Mouse (Mus musculus) embryonic facial prominence, embryonic 14.5 days (tissue): Measurements from ENCODE around the gene Por. TPM values are rescaled to one million over a fixed set of nuclear protein-coding genes. Genes with fewer than 3 reads are reported as not detected.
A peak's percentile ranks its signal among the peaks of the same experiment; 100 is the strongest.

ENCODE experiments used
- ATAC-seq: fragments of 200-750 bp; cut with Nextera tagmentation; 2 replicates; pipeline ENCODE4 v1.8.0; 2017; ENCODE audit warnings: low read depth, moderate number of reproducible peaks, moderate TSS enrichment
- DNase-seq: peaks from one replicate; pipeline ENCODE4 v3.0.0-alpha.2; 2015; ENCODE audit warnings: low spot score
- H3K27ac ChIP-seq: fragments of 300-500 bp; sonication (generic); replicated peaks from 2 replicates; pipeline ENCODE4 v1.5.1; 2014; ENCODE audit warnings: low read depth, mild to moderate bottlenecking, low read length, moderate library complexity
- H3K27me3 ChIP-seq: fragments of 300-500 bp; sonication (generic); replicated peaks from 2 replicates; pipeline ENCODE4 v1.6.1; 2014; ENCODE audit warnings: low read length; ENCODE audit not compliant: control insufficient read depth, insufficient read depth
- H3K36me3 ChIP-seq: fragments of 300-500 bp; sonication (generic); 2 replicates; pipeline ENCODE4 v1.6.1; 2014; ENCODE audit warnings: low read length, mixed read lengths; ENCODE audit not compliant: control insufficient read depth, insufficient read depth
- H3K4me1 ChIP-seq: fragments of 300-500 bp; sonication (generic); 2 replicates; pipeline ENCODE4 v1.6.1; 2014; ENCODE audit warnings: antibody characterized with exemption, low read length; ENCODE audit not compliant: control insufficient read depth, insufficient read depth
- H3K4me2 ChIP-seq: fragments of 300-500 bp; sonication (generic); 2 replicates; pipeline ENCODE4 v1.6.1; 2014; ENCODE audit warnings: low read depth, mild to moderate bottlenecking, low read length, moderate library complexity, mixed read lengths
- H3K4me3 ChIP-seq: fragments of 300-500 bp; sonication (generic); 2 replicates; pipeline ENCODE4 v1.5.1; 2014; ENCODE audit warnings: low read depth, mild to moderate bottlenecking, low read length
- H3K9ac ChIP-seq: fragments of 300-500 bp; sonication (generic); 2 replicates; pipeline ENCODE4 v1.6.1; 2014; ENCODE audit warnings: low read depth, mild to moderate bottlenecking, low read length, moderate library complexity, mixed read lengths
- H3K9me3 ChIP-seq: fragments of 300-500 bp; sonication (generic); 2 replicates; pipeline ENCODE4 v1.6.1; 2016; ENCODE audit warnings: low read length; ENCODE audit not compliant: control insufficient read depth
- WGBS: fragments of 180-500 bp; shearing (Covaris S2); extraction: QIAGEN DNeasy Blood & Tissue Kit; methylation state at CpG from one replicate; pipeline ENCODE4 v1.1.7; 2014; 5-methylcytosine and 5-hydroxymethylcytosine counted together
- polyA plus RNA-seq: library from polyadenylated mRNA; unstranded; fragments of >200 nt; fragmentation: Nextera tagmentation; extraction: Ambion mirVana; gene quantifications from 2 replicates; pipeline ENCODE4 v1.2.1, GENCODE M21; 2014

The Por gene
- polyA plus RNA-seq, 1 experiment from 2014 or later = 61.8 TPM

- Histone ChIP-seq H3K9ac (no peak overlapping the region), H3K36me3 (peaks cover 25% of the 10 kb centered on the region), H3K4me1 (peaks cover 25% of the 10 kb centered on the region), H3K27ac (no peak overlapping the region), H3K4me3 (no peak overlapping the region), H3K9me3 (no peaks in the 10 kb centered on the region), H3K4me2 (no peak overlapping the region), H3K27me3 (no peaks in the 10 kb centered on the region)
- ATAC-seq = no peak
- 89% methylated on average over 8 of the region's 8 CpGs for WGBS
- no peak for DNase-seq
Observed at GRCm38 (mm10) chr5:135721076-135721475, 51.2 kb downstream of the Por start.

- Histone ChIP-seq H3K4me1 (peaks cover 27% of the 10 kb centered on the region), H3K9ac (no peak overlapping the region), H3K9me3 (no peaks in the 10 kb centered on the region), H3K36me3 (peaks cover 16% of the 10 kb centered on the region), H3K4me2 (no peak overlapping the region), H3K27me3 (no peaks in the 10 kb centered on the region), H3K27ac (no peak overlapping the region), H3K4me3 (no peak overlapping the region)
- ATAC-seq = no peak
- WGBS = 65% methylated on average over 11 of the region's 11 CpGs
- DNase-seq = peak; percentile 65
Observed at GRCm38 (mm10) chr5:135722121-135722520, 52.3 kb downstream of the Por start.

- peaks cover 9% of the 10 kb centered on the region; the same call in 1 of the 2 replicates for H3K36me3 ChIP-seq
- no peaks in the 10 kb centered on the region for H3K27me3 ChIP-seq
- no peak for ATAC-seq
- no peak for DNase-seq
- H3K4me3 ChIP-seq = no peak overlapping the region
- no peak overlapping the region for H3K27ac ChIP-seq
- no peaks in the 10 kb centered on the region for H3K9me3 ChIP-seq
- no peak overlapping the region for H3K9ac ChIP-seq
- WGBS = 59% methylated on average over 3 of the region's 3 CpGs
- H3K4me1 ChIP-seq = peaks cover 27% of the 10 kb centered on the region
- no peak overlapping the region for H3K4me2 ChIP-seq
Observed at GRCm38 (mm10) chr5:135723165-135723751, 53.4 kb downstream of the Por start.

- Histone ChIP-seq H3K9ac (no peak overlapping the region), H3K27me3 (no peaks in the 10 kb centered on the region), H3K4me2 (peak overlapping the region; percentile 45), H3K4me1 (peaks cover 27% of the 10 kb centered on the region), H3K4me3 (no peak overlapping the region), H3K36me3 (peaks cover 9% of the 10 kb centered on the region; the same call in 1 of the 2 replicates), H3K27ac (peak overlapping the region; percentile 61), H3K9me3 (no peaks in the 10 kb centered on the region)
- DNase-seq = peak; percentile 58
- ATAC-seq = peak; percentile 70
- WGBS = 13% methylated on average over 9 of the region's 9 CpGs
Observed at GRCm38 (mm10) chr5:135724536-135725322, 54.9 kb downstream of the Por start.

- 7% methylated on average over 8 of the region's 8 CpGs for WGBS
- Histone ChIP-seq H3K27ac (peak overlapping the region; percentile 61), H3K4me2 (peak overlapping the region; percentile 45), H3K9ac (no peak overlapping the region), H3K36me3 (peaks cover 16% of the 10 kb centered on the region; the same call in 1 of the 2 replicates), H3K4me3 (no peak overlapping the region; the same call in 1 of the 2 replicates), H3K27me3 (no peaks in the 10 kb centered on the region), H3K9me3 (no peaks in the 10 kb centered on the region), H3K4me1 (peaks cover 27% of the 10 kb centered on the region)
- ATAC-seq (peak; percentile 84), DNase-seq (peak; percentile 87)
Observed at GRCm38 (mm10) chr5:135725391-135725841, 55.6 kb downstream of the Por start.

- Histone ChIP-seq H3K27me3 (no peaks in the 10 kb centered on the region), H3K4me1 (peaks cover 27% of the 10 kb centered on the region), H3K9ac (no peak overlapping the region), H3K36me3 (peaks cover 22% of the 10 kb centered on the region), H3K4me2 (peak overlapping the region; percentile 45), H3K27ac (peak overlapping the region; percentile 61), H3K9me3 (no peaks in the 10 kb centered on the region), H3K4me3 (no peak overlapping the region; the same call in 1 of the 2 replicates)
- WGBS = 28% methylated on average over 6 of the region's 6 CpGs
- ATAC-seq (no peak), DNase-seq (no peak)
Observed at GRCm38 (mm10) chr5:135725991-135726390, 56.2 kb downstream of the Por start.

DNA sequence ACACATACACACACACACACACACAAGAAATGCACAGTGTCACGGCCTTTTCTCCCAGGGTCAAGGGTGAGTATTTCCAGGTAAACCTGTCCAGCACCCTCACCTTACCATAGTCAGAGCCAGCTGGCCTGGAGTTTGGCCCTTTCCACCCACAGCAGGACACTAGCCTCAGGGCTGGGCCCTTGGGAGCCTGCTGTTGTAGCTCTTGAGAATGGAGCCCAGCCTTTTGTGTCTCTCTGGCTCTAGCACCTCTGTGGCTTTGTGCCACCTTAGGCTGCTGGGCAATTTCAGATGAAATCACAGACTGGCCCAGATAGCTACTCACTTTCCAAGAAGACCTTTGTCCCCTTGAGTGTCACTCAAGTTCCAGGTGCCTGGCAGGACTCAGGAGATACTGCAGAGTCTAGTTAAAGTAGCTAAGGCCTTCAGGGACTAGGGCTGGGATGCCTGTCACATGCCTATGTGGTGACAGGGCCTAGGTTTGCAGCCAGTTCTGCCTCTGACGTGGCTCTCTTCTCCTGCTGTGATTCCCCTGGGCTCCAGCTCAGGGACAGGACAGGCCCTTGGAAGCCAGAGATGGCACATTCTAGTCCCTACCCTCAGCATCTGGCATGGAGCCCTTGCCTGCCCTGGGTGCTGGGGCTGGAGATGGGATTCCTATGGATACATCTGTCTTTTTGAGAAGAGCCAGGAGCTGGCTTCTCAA lies 57.0 kb downstream of the Por start:
- Histone ChIP-seq H3K9me3 (no peaks in the 10 kb centered on the region), H3K4me3 (no peak overlapping the region), H3K27me3 (no peaks in the 10 kb centered on the region), H3K9ac (no peak overlapping the region), H3K27ac (no peak overlapping the region), H3K4me1 (peaks cover 27% of the 10 kb centered on the region), H3K4me2 (no peak overlapping the region), H3K36me3 (peaks cover 30% of the 10 kb centered on the region)
- WGBS = 69% methylated on average over 2 of the region's 2 CpGs
- DNase-seq (no peak), ATAC-seq (no peak)

DNA sequence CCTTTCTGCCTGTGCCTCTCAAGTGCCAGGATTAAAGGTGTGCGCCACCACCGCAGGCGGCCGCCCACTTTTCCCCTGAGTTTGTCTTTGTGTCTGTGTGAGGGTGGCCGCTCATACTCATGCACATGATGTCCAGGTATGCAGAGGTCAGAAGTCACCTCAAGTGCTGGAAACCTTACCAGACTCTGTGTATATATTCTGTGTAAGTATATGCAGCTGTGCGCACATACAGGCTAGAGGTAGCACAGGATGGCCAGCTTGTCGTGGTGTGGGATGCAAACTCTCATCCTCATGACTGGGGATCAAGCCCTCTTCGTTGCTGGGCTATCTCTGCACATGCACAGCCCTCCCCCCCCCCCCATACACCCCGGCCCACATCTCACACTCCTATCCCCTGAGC lies 58.0 kb downstream of the Por start:
- WGBS = 85% methylated on average over 8 of the region's 9 CpGs
- no peak overlapping the region for H3K4me2 ChIP-seq
- no peaks in the 10 kb centered on the region for H3K9me3 ChIP-seq
- H3K4me1 ChIP-seq = peaks cover 27% of the 10 kb centered on the region
- no peaks in the 10 kb centered on the region for H3K27me3 ChIP-seq
- DNase-seq (no peak), ATAC-seq (no peak)
- no peak overlapping the region for H3K9ac ChIP-seq
- peaks cover 40% of the 10 kb centered on the region for H3K36me3 ChIP-seq
- no peak overlapping the region for H3K4me3 ChIP-seq
- H3K27ac ChIP-seq = no peak overlapping the region
